Mouse (Mus musculus): Measurements from ENCODE around the gene 1700013F07Rik. TPM values are rescaled to one million over a fixed set of nuclear protein-coding genes. Genes with fewer than 3 reads are reported as not detected.

Gene 1700013F07Rik
- polyA plus RNA-seq, 1 experiment from 2014 or later: 0.41 TPM

GRCm38 (mm10) chr3:108591530-108592522 is 57.9 kb downstream of the 1700013F07Rik start:
- peak; percentile 85; the same call in 1 of the 2 replicates for ATAC-seq (ENCODE audit: low FRiP score, low TSS enrichment)
- peak overlapping the region; percentile 75 for H3K27ac ChIP-seq (ENCODE audit: low read length)
- peak overlapping the region; percentile 99 for H3K4me3 ChIP-seq (ENCODE audit: low read length)
- peaks cover 8% of the 10 kb centered on the region for H3K4me1 ChIP-seq (ENCODE audit: insufficient read depth, low read length)
- H3K9ac ChIP-seq (replicated peaks; ENCODE audit: low read length): peak overlapping the region; percentile 78
- under 1% methylated on average over 59 of the region's 61 CpGs for WGBS
- H3K9me3 ChIP-seq (ENCODE audit: low read length): no peaks in the 10 kb centered on the region
- H3K4me2 ChIP-seq (replicated peaks; ENCODE audit: low read depth, low read length): peak overlapping the region; percentile 99
- no peaks in the 10 kb centered on the region for H3K36me3 ChIP-seq (ENCODE audit: insufficient read depth, low read length)
- H3K27me3 ChIP-seq (ENCODE audit: insufficient read depth, low read length): no peaks in the 10 kb centered on the region

Small RNAs within 50 kb of the gene (microRNA-seq; reads per million reads assigned to microRNA genes)
- gene Gm22860: not detected

Other genes with a start within 250 kb of the 1700013F07Rik start
- 0.14 TPM in 1 of 2 replicates, not detected in the other for gene Mybphl, start 169.2 kb upstream of the 1700013F07Rik start, polyA plus RNA-seq (2015; fragmentation: Nextera tagmentation; extraction: Ambion mirVana)
- gene Psrc1, start 150.3 kb upstream of the 1700013F07Rik start, polyA plus RNA-seq (2015; fragmentation: Nextera tagmentation; extraction: Ambion mirVana): 47.6 and 48.8 TPM in 2 replicates
- gene Celsr2, start 118.6 kb upstream of the 1700013F07Rik start, polyA plus RNA-seq (2015; fragmentation: Nextera tagmentation; extraction: Ambion mirVana): 21.7 and 22.1 TPM in 2 replicates
- gene Sars, start 88.9 kb upstream of the 1700013F07Rik start, polyA plus RNA-seq (2015; fragmentation: Nextera tagmentation; extraction: Ambion mirVana): 134 and 142 TPM in 2 replicates
- gene 5330417C22Rik, start 2.4 kb downstream of the 1700013F07Rik start, polyA plus RNA-seq (2015; fragmentation: Nextera tagmentation; extraction: Ambion mirVana): 1.4 TPM in 2 replicates
- gene Tmem167b, start 28.3 kb downstream of the 1700013F07Rik start, polyA plus RNA-seq (2015; fragmentation: Nextera tagmentation; extraction: Ambion mirVana): 38.0 and 38.4 TPM in 2 replicates
- gene Taf13, start 37.5 kb downstream of the 1700013F07Rik start, polyA plus RNA-seq (2015; fragmentation: Nextera tagmentation; extraction: Ambion mirVana): 34.0 and 35.6 TPM in 2 replicates
- gene Wdr47, start 57.1 kb downstream of the 1700013F07Rik start, polyA plus RNA-seq (2015; fragmentation: Nextera tagmentation; extraction: Ambion mirVana): 8.9 and 10.6 TPM in 2 replicates
- 63.8 and 63.9 TPM in 2 replicates for gene Clcc1, start 119.8 kb downstream of the 1700013F07Rik start, polyA plus RNA-seq (2015; fragmentation: Nextera tagmentation; extraction: Ambion mirVana)
- gene Gpsm2, start 188.2 kb downstream of the 1700013F07Rik start, polyA plus RNA-seq (2015; fragmentation: Nextera tagmentation; extraction: Ambion mirVana): 38.4 and 51.5 TPM in 2 replicates
- gene Aknad1, start 205.5 kb downstream of the 1700013F07Rik start, polyA plus RNA-seq (2015; fragmentation: Nextera tagmentation; extraction: Ambion mirVana): 0.11 TPM in 1 of 2 replicates, not detected in the other

Data from kidney, embryonic 16.5 days (tissue).